Mouse (Mus musculus) stomach, embryonic 14.5 days (tissue): ENCODE results near the gene Akap3. TPM values are rescaled to one million over a fixed set of nuclear protein-coding genes. Genes with fewer than 3 reads are reported as not detected.

Experiments used
- polyA plus RNA-seq: library from polyadenylated mRNA; unstranded; fragments of >200 nt; fragmentation: Nextera tagmentation; extraction: Ambion mirVana; gene quantifications from 2 replicates; pipeline ENCODE4 v1.2.1, GENCODE M21; 2014

The Akap3 gene
- polyA plus RNA-seq, 1 experiment from 2014 or later, result not detected

Other genes starting within 250 kb of the Akap3 start
- gene Kcna1, start 206.7 kb upstream of the Akap3 start, polyA plus RNA-seq, result 1.5 and 1.7 TPM in 2 replicates
- 3.6 and 5.1 TPM in 2 replicates for gene Kcna6, start 112.4 kb upstream of the Akap3 start, polyA plus RNA-seq
- gene Ndufa9, start 4.0 kb upstream of the Akap3 start, polyA plus RNA-seq, result 180 and 200 TPM in 2 replicates
- 0.42 TPM in 1 of 2 replicates, not detected in the other for gene Dyrk4, start 68.7 kb downstream of the Akap3 start, polyA plus RNA-seq
- 62.1 and 73.4 TPM in 2 replicates for gene Rad51ap1, start 86.5 kb downstream of the Akap3 start, polyA plus RNA-seq
- gene D6Wsu163e, start 86.9 kb downstream of the Akap3 start, polyA plus RNA-seq, result 17.6 and 19.5 TPM in 2 replicates
- gene Fgf6, start 162.5 kb downstream of the Akap3 start, polyA plus RNA-seq, result not detected in 2 replicates
- not detected in 2 replicates for gene Fgf23, start 219.8 kb downstream of the Akap3 start, polyA plus RNA-seq